Mouse (Mus musculus) neutrophil, adult 65 days (primary cell): ENCODE measurements around the gene Taf1d. TPM values are rescaled to one million over a fixed set of nuclear protein-coding genes. Genes with fewer than 3 reads are reported as not detected.

Source experiments
- total RNA-seq: library from RNA; stranded (reverse); gene quantifications from 2 replicates; pipeline ENCODE4 v1.2.4, GENCODE M21; 2023

Gene Taf1d
- 270 and 312 TPM in 2 replicates for total RNA-seq

DNA sequence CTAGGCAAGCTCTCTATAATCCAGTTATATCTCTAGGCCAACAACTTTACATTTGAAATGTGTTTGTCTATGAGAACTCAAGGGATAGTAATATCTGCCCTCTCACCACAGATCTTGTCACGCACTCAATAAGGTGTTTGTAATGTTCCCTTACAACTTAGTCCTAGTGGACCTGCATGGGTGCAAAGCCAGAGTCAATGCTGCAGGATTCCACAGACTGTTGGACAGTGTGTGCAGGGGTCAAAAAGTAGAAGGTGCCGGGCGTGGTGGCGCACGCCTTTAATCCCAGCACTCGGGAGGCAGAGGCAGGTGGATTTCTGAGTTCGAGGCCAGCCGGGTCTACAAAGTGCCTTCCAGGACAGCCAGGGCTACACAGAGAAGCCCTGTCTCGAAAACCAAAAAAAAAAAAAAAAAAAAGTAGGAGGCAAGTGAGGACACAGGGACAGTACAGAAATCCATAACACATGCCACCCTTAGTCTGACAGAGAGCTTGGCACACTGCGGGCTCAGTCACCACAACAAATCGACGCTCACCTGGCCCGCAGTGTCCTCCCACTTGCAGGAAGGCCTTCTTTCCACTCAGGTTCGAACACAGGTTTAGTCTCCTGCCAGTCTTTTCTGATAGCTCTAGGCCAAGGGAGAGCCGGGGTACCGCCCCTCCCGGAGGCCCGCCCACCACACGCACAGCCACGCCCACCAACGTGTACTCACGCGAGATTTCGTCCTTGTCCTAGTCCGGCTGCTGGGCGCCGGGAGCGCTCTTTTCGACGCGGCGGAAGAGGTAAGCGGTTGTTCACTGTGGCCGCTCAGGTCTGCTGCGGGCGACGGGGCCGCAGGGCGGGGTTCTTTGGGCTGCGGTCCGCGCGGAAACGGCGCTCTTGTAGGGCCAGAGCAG lies at the start of gene Taf1d:
TSS of gene Taf1d (plus strand) at position 712 of the 895 bp plus-strand sequence.

GRCm38 (mm10) chr9:15279649-15280490 lies 26.1 kb upstream of the Taf1d start, which contains the start of gene Med17:
Gene Med17, minus strand, starts transcription at chr9:15279931.

GRCm38 (mm10) chr9:15306398-15307119 lies 545 bp downstream of the Taf1d start, which contains the start of gene 4931406C07Rik:
Gene 4931406C07Rik, minus strand, starts transcription at chr9:15306448.

DNA sequence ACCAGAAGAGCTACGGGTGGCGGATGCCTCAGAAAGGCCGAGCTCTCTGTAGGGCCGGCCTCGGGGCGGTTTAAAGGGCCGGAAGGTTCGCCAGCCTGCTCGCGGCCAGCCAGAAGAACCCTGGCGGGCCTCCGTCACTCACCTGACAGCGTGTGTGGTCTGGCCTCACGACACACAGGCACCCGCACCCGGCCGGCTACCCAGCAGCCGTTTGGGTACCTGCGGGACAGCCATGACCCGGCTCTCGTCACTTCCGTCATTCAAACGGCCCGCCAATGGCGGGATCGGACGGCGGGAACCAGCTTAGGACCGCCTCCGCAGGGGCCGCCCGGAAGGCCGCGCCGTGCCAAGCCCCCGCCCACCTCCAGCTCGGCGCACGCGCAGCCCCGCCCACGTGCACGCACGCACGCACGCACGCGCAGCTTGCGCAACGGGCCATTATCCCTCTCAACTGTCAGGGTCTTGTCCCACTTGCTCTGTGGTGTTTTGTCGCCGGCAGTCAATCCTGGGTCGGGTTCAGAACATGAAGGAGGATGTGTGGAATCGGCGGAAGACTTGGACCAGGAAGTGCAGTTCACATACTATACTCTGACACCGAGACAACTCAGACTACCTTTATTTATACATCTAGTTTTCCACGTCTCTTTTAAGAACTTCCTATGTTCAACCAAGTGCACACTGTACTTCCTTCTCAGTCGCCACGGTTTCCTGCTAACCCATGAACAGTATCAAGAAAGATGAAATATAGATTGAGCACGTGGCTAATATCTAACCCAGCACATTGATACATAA lies 51.7 kb downstream of the Taf1d start, which contains the start of gene Cep295:
TSS of gene Cep295 (minus strand) at position 305 of the 792 bp plus-strand sequence.

Other genes starting within 250 kb of the Taf1d start
- gene Hephl1, start 194.1 kb upstream of the Taf1d start, total RNA-seq, result not detected in 2 replicates
- gene Vstm5, start 67.2 kb upstream of the Taf1d start, total RNA-seq, result not detected in 2 replicates
- gene Med17, start 26.3 kb upstream of the Taf1d start, total RNA-seq, result 26.9 and 28.2 TPM in 2 replicates
- 4.7 and 4.9 TPM in 2 replicates for gene 4931406C07Rik, start 234 bp downstream of the Taf1d start, total RNA-seq
- gene Cep295, start 51.6 kb downstream of the Taf1d start, total RNA-seq, result 14.4 and 20.0 TPM in 2 replicates
- gene Smco4, start 187.2 kb downstream of the Taf1d start, total RNA-seq, result 1.5 and 2.6 TPM in 2 replicates